Mouse (Mus musculus) hindbrain, embryonic 10.5 days (tissue): Measurements from ENCODE around the gene Ccdc125. TPM values are rescaled to one million over a fixed set of nuclear protein-coding genes. Genes with fewer than 3 reads are reported as not detected.

Source experiments
- polyA plus RNA-seq: library from polyadenylated mRNA; unstranded; fragments of >200 nt; fragmentation: Nextera tagmentation; extraction: Ambion mirVana; gene quantifications from 2 replicates; pipeline ENCODE4 v1.2.1, GENCODE M21; 2016

The Ccdc125 gene
- polyA plus RNA-seq, 1 experiment from 2014 or later, result 2.2 TPM

Other genes starting within 250 kb of the Ccdc125 start
- gene Naip1, start 216.8 kb upstream of the Ccdc125 start, polyA plus RNA-seq, result not detected in 2 replicates
- gene Gtf2h2, start 177.1 kb upstream of the Ccdc125 start, polyA plus RNA-seq, result 75.0 and 92.1 TPM in 2 replicates
- 4.4 TPM in 2 replicates for gene Ocln, start 117.0 kb upstream of the Ccdc125 start, polyA plus RNA-seq
- 2.8 and 4.6 TPM in 2 replicates for gene Marveld2, start 52.7 kb upstream of the Ccdc125 start, polyA plus RNA-seq
- gene Ak6, start 18.7 kb upstream of the Ccdc125 start, polyA plus RNA-seq, result 336 and 348 TPM in 2 replicates
- 16.7 and 22.2 TPM in 2 replicates for gene Rad17, start 18.7 kb upstream of the Ccdc125 start, polyA plus RNA-seq
- gene Taf9, start 18.1 kb upstream of the Ccdc125 start, polyA plus RNA-seq, result 20.8 and 30.2 TPM in 2 replicates
- 83.0 and 96.7 TPM in 2 replicates for gene Cdk7, start 61.2 kb downstream of the Ccdc125 start, polyA plus RNA-seq
- gene Mrps36, start 74.9 kb downstream of the Ccdc125 start, polyA plus RNA-seq, result 146 and 147 TPM in 2 replicates
- gene Cenph, start 106.2 kb downstream of the Ccdc125 start, polyA plus RNA-seq, result 51.5 and 57.8 TPM in 2 replicates
- 321 and 434 TPM in 2 replicates for gene Ccnb1, start 116.9 kb downstream of the Ccdc125 start, polyA plus RNA-seq
- 33.0 and 36.4 TPM in 2 replicates for gene Slc30a5, start 163.7 kb downstream of the Ccdc125 start, polyA plus RNA-seq